Mouse (Mus musculus): ENCODE data around the gene Isca1. TPM values are rescaled to one million over a fixed set of nuclear protein-coding genes. Genes with fewer than 3 reads are reported as not detected.
A peak's percentile ranks its signal among the peaks of the same experiment; 100 is the strongest.

The Isca1 gene
- 77.2 and 87.8 TPM in 2 replicates for total RNA-seq (2014; rRNA removed)
- polyA plus RNA-seq (2015; fragmentation: Nextera tagmentation; extraction: Ambion mirVana): 154 and 168 TPM in 2 replicates

GRCm38 (mm10) chr13:59769296-59770163 lies at the start of gene Isca1:
Isca1 (minus strand) TSS chr13:59769810.
- Histone ChIP-seq H3K4me2 (ENCODE audit: low read depth) (peak within 1 kb of the TSS; percentile 75), H3K27ac (ENCODE audit: low read depth, low read length) (peak within 1 kb of the TSS; percentile 91), H3K9me3 (ENCODE audit: low read length) (no peaks in the 10 kb centered on the region), H3K4me1 (ENCODE audit: insufficient read depth) (peaks cover 19% of the 10 kb centered on the region), H3K27me3 (ENCODE audit: insufficient read depth, low read length) (no peaks in the 10 kb centered on the region), H3K9ac (peak within 1 kb of the TSS; percentile 70), H3K36me3 (ENCODE audit: insufficient read depth) (peaks cover 8% of the 10 kb centered on the region), H3K4me3 (ENCODE audit: low read depth, low read length) (peak within 1 kb of the TSS; percentile 83)
- peak; percentile 33; the same call in 1 of the 2 replicates for TF ChIP-seq CTCF (IDR thresholded peaks at IDR 0.05; ENCODE audit: low read depth)
- under 1% methylated on average over 87 of the region's 91 CpGs for WGBS
- DNase-seq (peak; percentile 99), ATAC-seq (peak; percentile 96)

- 87% methylated on average over 4 of the region's 4 CpGs for WGBS
- no peaks in the 10 kb centered on the region for H3K9me3 ChIP-seq (ENCODE audit: low read length)
- H3K4me2 ChIP-seq (ENCODE audit: low read depth): no peak overlapping the region
- H3K4me3 ChIP-seq (ENCODE audit: low read depth, low read length): no peak overlapping the region
- DNase-seq (no peak), ATAC-seq (no peak)
- no peak overlapping the region for H3K9ac ChIP-seq
- no peak for TF ChIP-seq CTCF (IDR thresholded peaks at IDR 0.05; ENCODE audit: low read depth)
- no peaks in the 10 kb centered on the region for H3K27me3 ChIP-seq (ENCODE audit: insufficient read depth, low read length)
- peaks cover 24% of the 10 kb centered on the region for H3K4me1 ChIP-seq (ENCODE audit: insufficient read depth)
- peaks cover 49% of the 10 kb centered on the region for H3K36me3 ChIP-seq (ENCODE audit: insufficient read depth)
- no peak overlapping the region for H3K27ac ChIP-seq (ENCODE audit: low read depth, low read length)
These were observed 47.7 kb upstream of the Isca1 start for GRCm38 (mm10) chr13:59817352-59817751.

DNA sequence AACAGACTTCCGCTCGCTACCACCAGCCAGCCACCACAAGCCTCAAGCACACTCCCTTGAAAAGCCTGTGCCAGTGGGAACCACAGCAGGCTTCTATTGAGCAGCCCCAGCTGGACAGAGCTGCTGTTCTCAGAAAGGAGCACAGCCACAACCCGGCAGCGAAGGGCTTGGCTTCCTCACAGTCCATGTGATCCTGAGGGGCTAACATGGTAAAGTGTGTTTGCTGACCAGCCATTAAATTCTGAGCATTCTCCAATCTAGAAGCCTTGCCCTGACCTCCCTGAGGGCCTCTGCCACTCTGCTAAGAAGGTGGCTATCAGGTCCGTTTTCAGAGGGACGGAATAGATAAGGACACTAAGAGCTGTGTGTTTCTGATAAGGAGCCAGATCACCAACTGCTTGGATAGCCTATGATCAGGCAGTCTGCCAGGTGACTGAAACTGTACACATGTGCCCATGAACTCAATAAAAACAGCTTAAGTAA lies 44.5 kb upstream of the Isca1 start:
- DNase-seq (no peak), ATAC-seq (no peak)
- H3K36me3 ChIP-seq (ENCODE audit: insufficient read depth): peaks cover 78% of the 10 kb centered on the region
- H3K4me1 ChIP-seq (ENCODE audit: insufficient read depth): 0 out of 2 replicates have a peak, but pooled peaks cover 4% of the 10 kb centered on the region
- no peaks in the 10 kb centered on the region for H3K9me3 ChIP-seq (ENCODE audit: low read length)
- H3K9ac ChIP-seq: no peak overlapping the region
- no peak overlapping the region for H3K27ac ChIP-seq (ENCODE audit: low read depth, low read length)
- H3K4me3 ChIP-seq (ENCODE audit: low read depth, low read length): no peak overlapping the region
- H3K27me3 ChIP-seq (ENCODE audit: insufficient read depth, low read length): no peaks in the 10 kb centered on the region
- TF ChIP-seq CTCF (IDR thresholded peaks at IDR 0.05; ENCODE audit: low read depth): no peak
- WGBS: 75% methylated on average over 6 of the region's 6 CpGs
- no peak overlapping the region for H3K4me2 ChIP-seq (ENCODE audit: low read depth)

GRCm38 (mm10) chr13:59811581-59811980 lies 42.0 kb upstream of the Isca1 start:
- Histone ChIP-seq H3K27me3 (ENCODE audit: insufficient read depth, low read length) (no peaks in the 10 kb centered on the region), H3K27ac (ENCODE audit: low read depth, low read length) (no peak overlapping the region), H3K4me2 (ENCODE audit: low read depth) (no peak overlapping the region), H3K9me3 (ENCODE audit: low read length) (no peaks in the 10 kb centered on the region), H3K4me3 (ENCODE audit: low read depth, low read length) (no peak overlapping the region), H3K36me3 (ENCODE audit: insufficient read depth) (peaks cover 90% of the 10 kb centered on the region), H3K9ac (no peak overlapping the region), H3K4me1 (ENCODE audit: insufficient read depth) (no peaks in the 10 kb centered on the region)
- DNase-seq: no peak
- no peak for ATAC-seq
- 91% methylated on average over 3 of the region's 3 CpGs for WGBS
- no peak for TF ChIP-seq CTCF (IDR thresholded peaks at IDR 0.05; ENCODE audit: low read depth)

DNA sequence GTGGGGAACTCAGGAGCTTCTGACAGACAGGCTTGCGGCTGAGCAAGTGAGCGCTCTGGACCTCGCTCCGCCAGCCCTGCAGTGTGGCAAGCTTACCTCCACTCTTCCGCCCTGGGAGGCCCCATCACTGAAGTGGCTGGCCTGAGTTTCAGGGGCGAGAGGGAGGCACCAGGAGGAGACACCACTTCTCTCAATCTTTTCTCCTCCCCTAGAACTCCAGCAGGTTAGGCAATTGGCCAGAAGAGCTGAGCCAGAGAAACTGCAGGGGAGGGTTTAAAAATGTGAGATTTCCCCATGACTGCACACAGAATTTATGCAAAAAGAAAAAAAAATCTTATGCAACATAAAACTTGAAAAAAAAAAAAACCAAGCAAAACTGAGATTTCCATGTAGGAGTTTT lies 31.4 kb upstream of the Isca1 start:
- Histone ChIP-seq H3K27me3 (ENCODE audit: insufficient read depth, low read length) (no peaks in the 10 kb centered on the region), H3K4me3 (ENCODE audit: low read depth, low read length) (no peak overlapping the region), H3K36me3 (ENCODE audit: insufficient read depth) (peaks cover 98% of the 10 kb centered on the region), H3K9ac (no peak overlapping the region), H3K4me1 (ENCODE audit: insufficient read depth) (no peaks in the 10 kb centered on the region), H3K4me2 (ENCODE audit: low read depth) (no peak overlapping the region), H3K27ac (ENCODE audit: low read depth, low read length) (no peak overlapping the region), H3K9me3 (ENCODE audit: low read length) (no peaks in the 10 kb centered on the region)
- no peak for DNase-seq
- no peak for ATAC-seq
- 84% methylated on average over 6 of the region's 6 CpGs for WGBS
- no peak for TF ChIP-seq CTCF (IDR thresholded peaks at IDR 0.05; ENCODE audit: low read depth)

DNA sequence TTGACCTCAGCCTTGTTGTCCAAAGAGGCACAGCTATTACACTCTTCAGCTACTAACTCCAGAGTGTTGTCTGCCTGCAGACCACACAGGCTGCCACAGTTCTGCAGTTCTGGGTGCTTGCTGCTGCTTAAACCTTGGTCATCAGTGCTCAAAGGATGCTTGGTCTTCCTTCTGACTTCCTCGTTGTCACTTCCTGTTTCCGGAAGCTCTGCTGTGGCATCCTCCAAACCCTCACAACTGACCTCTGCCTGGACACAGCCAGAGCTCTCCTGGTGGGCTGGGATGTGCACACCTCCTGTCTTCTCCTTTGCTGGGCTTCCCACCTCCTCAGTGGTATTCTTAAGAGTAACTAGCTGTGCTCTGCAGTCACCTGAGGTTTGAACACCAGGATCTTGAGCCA lies 30.5 kb upstream of the Isca1 start:
- no peaks in the 10 kb centered on the region for H3K27me3 ChIP-seq (ENCODE audit: insufficient read depth, low read length)
- 97% methylated on average over 2 of the region's 2 CpGs for whole genome bisulfite sequencing
- ATAC-seq: no peak

DNA sequence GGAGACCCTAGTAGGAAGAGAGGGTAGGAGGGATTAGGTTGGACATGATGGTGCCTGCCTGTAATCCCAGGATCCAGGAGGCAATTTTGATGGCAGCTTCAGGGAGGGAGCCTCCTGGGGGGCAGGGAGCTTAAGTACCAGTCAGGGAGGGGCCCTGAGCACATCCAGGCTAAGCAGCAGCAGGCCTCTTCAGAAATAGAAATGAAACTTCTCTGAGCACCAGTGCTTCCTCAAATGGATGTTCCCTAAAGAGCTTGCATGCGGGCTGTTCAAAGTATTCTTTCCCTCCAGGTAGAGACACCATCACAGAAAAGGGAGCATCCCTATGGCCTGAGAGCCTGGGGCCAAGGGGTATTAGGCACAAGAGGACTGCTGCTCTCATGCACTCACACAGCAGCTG lies 28.7 kb upstream of the Isca1 start:
- no peaks in the 10 kb centered on the region for H3K9me3 ChIP-seq (ENCODE audit: low read length)
- peaks cover 91% of the 10 kb centered on the region for H3K36me3 ChIP-seq (ENCODE audit: insufficient read depth)
- DNase-seq: no peak
- H3K9ac ChIP-seq: no peak overlapping the region
- no peak for ATAC-seq
- no peak for TF ChIP-seq CTCF (IDR thresholded peaks at IDR 0.05; ENCODE audit: low read depth)
- no peak overlapping the region for H3K4me3 ChIP-seq (ENCODE audit: low read depth, low read length)
- H3K27me3 ChIP-seq (ENCODE audit: insufficient read depth, low read length): no peaks in the 10 kb centered on the region
- no peak overlapping the region for H3K27ac ChIP-seq (ENCODE audit: low read depth, low read length)
- 96% methylated on average over 1 of the region's 1 CpGs for WGBS
- H3K4me2 ChIP-seq (ENCODE audit: low read depth): no peak overlapping the region
- H3K4me1 ChIP-seq (ENCODE audit: insufficient read depth): no peaks in the 10 kb centered on the region

More for the DNA sequence above, 30.5 kb upstream of the Isca1 start:
- no peak overlapping the region for H3K4me2 ChIP-seq (ENCODE audit: low read depth)
- no peak for DNase-seq
- no peak overlapping the region for H3K27ac ChIP-seq (ENCODE audit: low read depth, low read length)
- H3K9ac ChIP-seq: no peak overlapping the region
- TF ChIP-seq CTCF (IDR thresholded peaks at IDR 0.05; ENCODE audit: low read depth): no peak
- H3K4me1 ChIP-seq (ENCODE audit: insufficient read depth): no peaks in the 10 kb centered on the region
- peaks cover 95% of the 10 kb centered on the region for H3K36me3 ChIP-seq (ENCODE audit: insufficient read depth)
- H3K9me3 ChIP-seq (ENCODE audit: low read length): no peaks in the 10 kb centered on the region
- no peak overlapping the region for H3K4me3 ChIP-seq (ENCODE audit: low read depth, low read length)

Data from forebrain, postnatal 0 days (tissue).